Mouse (Mus musculus): ENCODE measurements around the gene Pitpnm1. TPM values are rescaled to one million over a fixed set of nuclear protein-coding genes. Genes with fewer than 3 reads are reported as not detected.

Pitpnm1 gene
- total RNA-seq (2023; ENCODE audit: inconsistent age) = 177 to 203 TPM (median 187 TPM) in 4 replicates

GRCm38 (mm10) chr19:4099837-4100717 lies at the start of gene Pitpnm1:
Gene Pitpnm1 (plus strand): TSS chr19:4099998.

GRCm38 (mm10) chr19:4059069-4059740 lies 40.6 kb upstream of the Pitpnm1 start, which contains the start of gene Gstp3:
Gene Gstp3 (minus strand): TSS chr19:4059569.

GRCm38 (mm10) chr19:4081394-4081793 lies 18.4 kb upstream of the Pitpnm1 start, which contains the start of gene Cabp2:
Gene Cabp2 (plus strand): TSS chr19:4081578.

GRCm38 (mm10) chr19:4096642-4097440 lies 3.0 kb upstream of the Pitpnm1 start, which contains the start of gene Cdk2ap2:
Gene Cdk2ap2 (plus strand): TSS chr19:4097182.

GRCm38 (mm10) chr19:4125741-4126696 lies 26.2 kb downstream of the Pitpnm1 start, which contains the start of gene Aip:
Gene Aip (minus strand): TSS chr19:4125858.

GRCm38 (mm10) chr19:4139446-4139845 lies 39.6 kb downstream of the Pitpnm1 start, which contains the start of gene Gpr152:
Gene Gpr152 (plus strand): TSS chr19:4139787.

GRCm38 (mm10) chr19:4143759-4144268 lies 44.0 kb downstream of the Pitpnm1 start, which contains the start of gene Cabp4:
Gene Cabp4 (minus strand): TSS chr19:4144033.

GRCm38 (mm10) chr19:4148491-4148806 lies 48.7 kb downstream of the Pitpnm1 start, which contains the start of gene Coro1b:
Gene Coro1b (plus strand): TSS chr19:4148619.

GRCm38 (mm10) chr19:4153232-4153654 lies 53.4 kb downstream of the Pitpnm1 start, which contains the start of gene Ptprcap:
Gene Ptprcap (plus strand): TSS chr19:4153604.

GRCm38 (mm10) chr19:4162646-4163542 lies 63.1 kb downstream of the Pitpnm1 start, which contains the start of gene Rps6kb2:
Gene Rps6kb2 (minus strand): TSS chr19:4163354.

Other genes with a start within 250 kb of the Pitpnm1 start
- 51.3 to 66.2 TPM (median 60.2 TPM) in 4 replicates for gene Chka, start 248.2 kb upstream of the Pitpnm1 start, total RNA-seq (2023; ENCODE audit: inconsistent age)
- gene Tcirg1, start 192.9 kb upstream of the Pitpnm1 start, total RNA-seq (2023; ENCODE audit: inconsistent age) = 135 to 176 TPM (median 152 TPM) in 4 replicates
- 84.9 to 96.2 TPM (median 92.2 TPM) in 4 replicates for gene Ndufs8, start 187.2 kb upstream of the Pitpnm1 start, total RNA-seq (2023; ENCODE audit: inconsistent age)
- gene Aldh3b1, start 170.2 kb upstream of the Pitpnm1 start, total RNA-seq (2023; ENCODE audit: inconsistent age) = 8.7 to 9.6 TPM (median 9.1 TPM) in 4 replicates
- gene Unc93b1, start 164.8 kb upstream of the Pitpnm1 start, total RNA-seq (2023; ENCODE audit: inconsistent age) = 548 to 668 TPM (median 607 TPM) in 4 replicates
- 0.60 TPM in 1 of 4 replicates, not detected in the others for gene Aldh3b3, start 141.4 kb upstream of the Pitpnm1 start, total RNA-seq (2023; ENCODE audit: inconsistent age)
- 0.22 to 0.38 TPM in 2 of 4 replicates, not detected in the others for gene Aldh3b2, start 127.7 kb upstream of the Pitpnm1 start, total RNA-seq (2023; ENCODE audit: inconsistent age)
- not detected in 4 replicates for gene Acy3, start 113.4 kb upstream of the Pitpnm1 start, total RNA-seq (2023; ENCODE audit: inconsistent age)
- gene Tbx10, start 107.2 kb upstream of the Pitpnm1 start, total RNA-seq (2023; ENCODE audit: inconsistent age) = not detected in 4 replicates
- gene Nudt8, start 99.4 kb upstream of the Pitpnm1 start, total RNA-seq (2023; ENCODE audit: inconsistent age) = 22.3 to 28.3 TPM (median 25.0 TPM) in 4 replicates
- 3.2 to 4.8 TPM (median 4.4 TPM) in 4 replicates for gene Gm49405, start 99.4 kb upstream of the Pitpnm1 start, total RNA-seq (2023; ENCODE audit: inconsistent age)
- gene Doc2g, start 96.7 kb upstream of the Pitpnm1 start, total RNA-seq (2023; ENCODE audit: inconsistent age) = 8.6 to 10.7 TPM (median 10.2 TPM) in 4 replicates
- 83.3 to 94.8 TPM (median 93.6 TPM) in 4 replicates for gene Ndufv1, start 87.2 kb upstream of the Pitpnm1 start, total RNA-seq (2023; ENCODE audit: inconsistent age)
- 129 to 162 TPM (median 142 TPM) in 4 replicates for gene Gstp1, start 62.0 kb upstream of the Pitpnm1 start, total RNA-seq (2023; ENCODE audit: inconsistent age)
- gene Gstp2, start 54.0 kb upstream of the Pitpnm1 start, total RNA-seq (2023; ENCODE audit: inconsistent age) = 8.5 to 13.7 TPM (median 10.5 TPM) in 4 replicates
- gene Gstp3, start 40.4 kb upstream of the Pitpnm1 start, total RNA-seq (2023; ENCODE audit: inconsistent age) = not detected in 4 replicates
- gene Cabp2, start 18.4 kb upstream of the Pitpnm1 start, total RNA-seq (2023; ENCODE audit: inconsistent age) = not detected in 4 replicates
- 125 to 143 TPM (median 131 TPM) in 4 replicates for gene Cdk2ap2, start 2.8 kb upstream of the Pitpnm1 start, total RNA-seq (2023; ENCODE audit: inconsistent age)
- 93.0 to 109 TPM (median 99.7 TPM) in 4 replicates for gene Aip, start 25.9 kb downstream of the Pitpnm1 start, total RNA-seq (2023; ENCODE audit: inconsistent age)
- 0.38 to 0.78 TPM (median 0.69 TPM) in 4 replicates for gene Gpr152, start 39.8 kb downstream of the Pitpnm1 start, total RNA-seq (2023; ENCODE audit: inconsistent age)
- 1.8 to 2.4 TPM (median 2.0 TPM) in 4 replicates for gene Cabp4, start 44.0 kb downstream of the Pitpnm1 start, total RNA-seq (2023; ENCODE audit: inconsistent age)
- 142 to 167 TPM (median 154 TPM) in 4 replicates for gene Coro1b, start 48.6 kb downstream of the Pitpnm1 start, total RNA-seq (2023; ENCODE audit: inconsistent age)
- 373 to 450 TPM (median 401 TPM) in 4 replicates for gene Ptprcap, start 53.6 kb downstream of the Pitpnm1 start, total RNA-seq (2023; ENCODE audit: inconsistent age)
- gene Rps6kb2, start 63.4 kb downstream of the Pitpnm1 start, total RNA-seq (2023; ENCODE audit: inconsistent age) = 49.7 to 66.7 TPM (median 51.3 TPM) in 4 replicates
- 78.2 to 88.7 TPM (median 80.1 TPM) in 4 replicates for gene Carns1, start 75.5 kb downstream of the Pitpnm1 start, total RNA-seq (2023; ENCODE audit: inconsistent age)
- gene Tbc1d10c, start 91.3 kb downstream of the Pitpnm1 start, total RNA-seq (2023; ENCODE audit: inconsistent age) = 250 to 285 TPM (median 268 TPM) in 4 replicates
- gene Ppp1ca, start 92.1 kb downstream of the Pitpnm1 start, total RNA-seq (2023; ENCODE audit: inconsistent age) = 381 to 449 TPM (median 412 TPM) in 4 replicates
- gene Rad9a, start 101.7 kb downstream of the Pitpnm1 start, total RNA-seq (2023; ENCODE audit: inconsistent age) = 53.6 to 56.9 TPM (median 55.2 TPM) in 4 replicates
- 141 to 150 TPM (median 145 TPM) in 4 replicates for gene Clcf1, start 114.2 kb downstream of the Pitpnm1 start, total RNA-seq (2023; ENCODE audit: inconsistent age)
- gene AC109138.7, start 114.4 kb downstream of the Pitpnm1 start, total RNA-seq (2023; ENCODE audit: inconsistent age) = not detected in 4 replicates
- gene Pold4, start 131.9 kb downstream of the Pitpnm1 start, total RNA-seq (2023; ENCODE audit: inconsistent age) = 199 to 218 TPM (median 212 TPM) in 4 replicates
- gene Ssh3, start 169.2 kb downstream of the Pitpnm1 start, total RNA-seq (2023; ENCODE audit: inconsistent age) = 22.2 to 34.5 TPM (median 24.6 TPM) in 4 replicates
- 22.0 to 30.9 TPM (median 23.6 TPM) in 4 replicates for gene Ankrd13d, start 183.1 kb downstream of the Pitpnm1 start, total RNA-seq (2023; ENCODE audit: inconsistent age)
- gene Grk2, start 206.2 kb downstream of the Pitpnm1 start, total RNA-seq (2023; ENCODE audit: inconsistent age) = 533 to 592 TPM (median 549 TPM) in 4 replicates

Measured in B cell, adult (primary cell).